Mouse (Mus musculus) retina, embryonic 14.5 days (tissue): ENCODE measurements around the gene Sbno1.

ENCODE experiments used
- DNase-seq: peaks from one replicate; pipeline ENCODE4 v3.0.0-alpha.2; 2015; ENCODE audit warnings: low spot score

Gene Sbno1

GRCm38 (mm10) chr5:124334392-124334791 is 91.4 kb downstream of the Sbno1 start:
- peak; percentile 56 for DNase-seq

- DNase-seq, result no peak
These were observed 95.7 kb downstream of the Sbno1 start for GRCm38 (mm10) chr5:124330086-124330485.

GRCm38 (mm10) chr5:124327510-124328364 is 98.1 kb downstream of the Sbno1 start, which contains the start of the genes Mphosph9 and 2810006K23Rik:
TSS of gene Mphosph9 (minus strand) at chr5:124327972.
TSS of gene 2810006K23Rik (plus strand) at chr5:124328089.
- DNase-seq, result peak; percentile 100

- no peak for DNase-seq
These were observed 99.0 kb downstream of the Sbno1 start for GRCm38 (mm10) chr5:124326829-124327228.
